Mouse (Mus musculus) thymus, postnatal 0 days (tissue): ENCODE measurements around the gene Coq4. TPM values are rescaled to one million over a fixed set of nuclear protein-coding genes. Genes with fewer than 3 reads are reported as not detected.

Source experiments
- DNase-seq: peaks from one replicate; pipeline ENCODE4 v3.0.0-alpha.2; 2015; ENCODE audit warnings: low spot score
- microRNA-seq: library from miRNA; unstranded; fragments of <30 nt; microRNA quantifications from one replicate; pipeline ENCODE4, GENCODE M21; 2016; ENCODE audit warnings: borderline number of aligned reads
- polyA plus RNA-seq: library from polyadenylated mRNA; unstranded; fragments of >200 nt; fragmentation: Nextera tagmentation; extraction: Ambion mirVana; gene quantifications from 2 replicates; pipeline ENCODE4 v1.2.1, GENCODE M21; 2015

The Coq4 gene
- polyA plus RNA-seq, 1 experiment from 2014 or later: 13.9 TPM

DNA sequence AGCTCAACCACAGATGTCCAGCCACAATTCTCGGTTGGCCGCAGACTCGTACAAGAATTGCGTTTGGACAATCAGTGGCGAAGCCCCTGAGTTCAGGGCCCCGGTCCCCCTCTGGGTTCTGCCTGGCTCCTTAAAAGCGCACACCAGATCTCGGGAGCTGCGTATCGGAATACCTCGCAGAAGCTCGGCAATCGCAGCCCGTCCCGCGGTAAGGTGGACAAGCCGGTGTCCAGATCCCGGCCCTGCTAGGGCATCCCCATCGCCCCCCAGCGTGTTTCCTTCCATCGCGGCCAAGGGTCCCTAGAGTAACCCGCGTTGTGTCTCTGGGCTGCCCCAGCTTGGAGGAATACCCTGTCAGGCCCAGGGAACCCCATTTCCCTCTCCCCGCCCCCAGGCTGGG lies 58.3 kb downstream of the Coq4 start:
- no peak for DNase-seq

- DNase-seq: no peak
Observed at GRCm38 (mm10) chr2:29846061-29846853, 59.0 kb downstream of the Coq4 start.

DNA sequence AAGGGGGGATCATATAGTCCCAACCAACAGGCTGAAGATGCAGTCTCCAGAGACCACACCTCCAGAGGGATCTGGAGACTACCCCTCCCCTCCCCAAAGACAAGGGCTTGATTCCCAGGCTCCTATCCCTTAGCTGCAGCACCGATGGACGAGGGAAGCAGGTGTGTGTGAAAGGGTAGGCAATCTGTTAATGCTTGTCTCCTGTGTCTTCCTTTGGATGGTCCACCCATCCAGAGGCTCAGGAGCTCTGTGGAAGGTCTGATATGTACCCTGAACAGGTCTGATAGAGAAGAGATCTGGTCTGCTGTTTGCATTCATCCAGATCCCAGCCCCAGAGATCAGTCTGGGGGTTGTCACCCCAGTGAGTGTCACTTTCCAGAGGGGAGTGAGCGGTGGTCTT lies 59.6 kb downstream of the Coq4 start:
- no peak for DNase-seq

Small RNA genes within 50 kb of the gene (microRNA-seq; reads per million reads assigned to microRNA genes)
- not detected for gene Mir219a-2
- not detected for gene Mir219b

Other genes with a start within 250 kb of the Coq4 start
- 16.0 and 19.1 TPM in 2 replicates for gene Rapgef1, start 167.8 kb upstream of the Coq4 start, polyA plus RNA-seq
- gene Gm13420, start 35.8 kb upstream of the Coq4 start, polyA plus RNA-seq: 0.19 TPM in 1 of 2 replicates, not detected in the other
- not detected in 2 replicates for gene Gm13547, start 28.2 kb upstream of the Coq4 start, polyA plus RNA-seq
- gene Trub2, start 1.0 kb downstream of the Coq4 start, polyA plus RNA-seq: 21.3 and 27.7 TPM in 2 replicates
- 6.1 and 6.6 TPM in 2 replicates for gene Slc27a4, start 15.1 kb downstream of the Coq4 start, polyA plus RNA-seq
- gene Urm1, start 32.6 kb downstream of the Coq4 start, polyA plus RNA-seq: 14.8 and 18.0 TPM in 2 replicates
- gene Cercam, start 81.7 kb downstream of the Coq4 start, polyA plus RNA-seq: 7.0 and 8.6 TPM in 2 replicates
- gene Odf2, start 101.7 kb downstream of the Coq4 start, polyA plus RNA-seq: 47.9 and 56.2 TPM in 2 replicates
- 47.6 and 55.3 TPM in 2 replicates for gene Gle1, start 147.9 kb downstream of the Coq4 start, polyA plus RNA-seq
- gene Sptan1, start 178.1 kb downstream of the Coq4 start, polyA plus RNA-seq: 47.5 and 53.2 TPM in 2 replicates